ENCODE assay signal across 13 mouse cellular contexts in genomic region chr11:108271305-108271704, GRCm38 (mm10).
DNase-seq lines count a peak whose midpoint lies in the region; ATAC-seq and TF ChIP-seq lines count a peak whose summit lies in the region.
"Had no signal": no experiment of that assay in that cellular context is flagged by ENCODE, and none has a peak within 500 bp of the region (broad histone marks: within the 10 kb centered on the region; RNA-seq: fewer than 3 reads in every experiment).

No protein-coding gene starts in this region.

- peaks cover 7% of the 10 kb centered on the region for H3K4me1 ChIP-seq in intestine, postnatal 0 days (replicated peaks; ENCODE audit: control insufficient read depth, insufficient read depth, low read length)
- H3K4me1 ChIP-seq in lung, postnatal 0 days (ENCODE audit: insufficient read depth, low read depth, low read length) = no peaks in the 10 kb centered on the region
- H3K4me1 ChIP-seq in forebrain, embryonic 12.5 days = peaks cover 37% of the 10 kb centered on the region

- TF ChIP-seq EP300 in lung, postnatal 0 days (IDR thresholded peaks at IDR 0.05) = no peak

- no peak overlapping the region for H3K4me2 ChIP-seq in intestine, postnatal 0 days (replicated peaks; ENCODE audit: low read depth)
- no peak overlapping the region for H3K4me2 ChIP-seq in lung, postnatal 0 days (replicated peaks; ENCODE audit: low read depth, low read length)
- no peak overlapping the region for H3K4me2 ChIP-seq in forebrain, embryonic 12.5 days
- H3K4me2 ChIP-seq: heart, embryonic 11.5 days; neural tube, embryonic 13.5 days had no signal

- peak; percentile 28 for DNase-seq in kidney, adult 11 months
- no peak for DNase-seq in kidney, adult 18-20 months
- peak; percentile 74 for DNase-seq in lung, postnatal 0 days (ENCODE audit: low spot score)
- DNase-seq in thymus, postnatal 36 days = peak; percentile 53 to 70
- DNase-seq in cerebellum, postnatal 4 days (ENCODE audit: low spot score in 2 of 2) = no peak
- no peak for DNase-seq in layer of hippocampus, adult 18-20 months (ENCODE audit: low spot score in 2 of 2)
- DNase-seq: adrenal gland, postnatal 14 days; cerebellum, postnatal 14 days; liver, postnatal 0 days had no signal

- H3K9ac ChIP-seq in intestine, postnatal 0 days (ENCODE audit: low read depth, low read length) = no peak overlapping the region
- no peak overlapping the region for H3K9ac ChIP-seq in lung, postnatal 0 days (replicated peaks; ENCODE audit: low read depth)
- no peak overlapping the region for H3K9ac ChIP-seq in forebrain, embryonic 12.5 days
- H3K9ac ChIP-seq: liver, postnatal 0 days; neural tube, embryonic 13.5 days had no signal

- H3K36me3 ChIP-seq in intestine, postnatal 0 days (ENCODE audit: control insufficient read depth, insufficient read depth) = no peaks in the 10 kb centered on the region
- H3K36me3 ChIP-seq in lung, postnatal 0 days (ENCODE audit: insufficient read depth, low read length) = no peaks in the 10 kb centered on the region
- no peaks in the 10 kb centered on the region for H3K36me3 ChIP-seq in forebrain, embryonic 12.5 days (replicated peaks)
- H3K36me3 ChIP-seq: neural tube, embryonic 13.5 days had no signal

- H3K27ac ChIP-seq in intestine, postnatal 0 days (ENCODE audit: low read depth, low read length) = peak overlapping the region; percentile 15; the same call in 1 of the 2 replicates
- H3K27ac ChIP-seq in lung, postnatal 0 days (ENCODE audit: low read length) = no peak overlapping the region
- H3K27ac ChIP-seq in forebrain, embryonic 12.5 days = no peak overlapping the region
- H3K27ac ChIP-seq: neural tube, embryonic 13.5 days had no signal

- no peak overlapping the region for H3K4me3 ChIP-seq in intestine, postnatal 0 days (ENCODE audit: low read depth, low read length)
- H3K4me3 ChIP-seq in lung, postnatal 0 days (ENCODE audit: low read depth, low read length) = no peak overlapping the region
- no peak overlapping the region for H3K4me3 ChIP-seq in forebrain, embryonic 12.5 days (replicated peaks)
- H3K4me3 ChIP-seq: neural tube, embryonic 13.5 days had no signal

- 35% methylated on average over 8 of the region's 8 CpGs for WGBS in intestine, postnatal 0 days
- WGBS in lung, postnatal 0 days = 39% methylated on average over 8 of the region's 8 CpGs
- 52% methylated on average over 8 of the region's 8 CpGs for WGBS in forebrain, embryonic 12.5 days

- ATAC-seq in intestine, postnatal 0 days = peak; percentile 44
- ATAC-seq in lung, postnatal 0 days = peak; percentile 83
- ATAC-seq in forebrain, embryonic 12.5 days (ENCODE audit: low FRiP score) = no peak
- ATAC-seq: liver, postnatal 0 days had no signal

- TF ChIP-seq CTCF in intestine, postnatal 0 days (IDR thresholded peaks at IDR 0.05; ENCODE audit: low read depth) = no peak
- TF ChIP-seq CTCF in lung, postnatal 0 days (IDR thresholded peaks at IDR 0.05) = no peak

- H3K9me3 ChIP-seq in intestine, postnatal 0 days (ENCODE audit: control insufficient read depth) = no peaks in the 10 kb centered on the region
- no peaks in the 10 kb centered on the region for H3K9me3 ChIP-seq in lung, postnatal 0 days (ENCODE audit: low read length)
- H3K9me3 ChIP-seq in forebrain, embryonic 12.5 days = no peaks in the 10 kb centered on the region
- H3K9me3 ChIP-seq: neural tube, embryonic 13.5 days had no signal

- H3K27me3 ChIP-seq in intestine, postnatal 0 days (replicated peaks; ENCODE audit: control insufficient read depth, insufficient read depth, low read length) = no peaks in the 10 kb centered on the region
- H3K27me3 ChIP-seq in lung, postnatal 0 days (replicated peaks; ENCODE audit: insufficient read depth, low read length) = no peaks in the 10 kb centered on the region
- peaks cover 24% of the 10 kb centered on the region for H3K27me3 ChIP-seq in forebrain, embryonic 12.5 days
- H3K27me3 ChIP-seq: neural tube, embryonic 13.5 days had no signal

Comparison
In these comparisons a context has a peak if more than half of its experiments do, and no peak if none do; other contexts are left out.
1. DNase-seq: peak in kidney, adult 11 months (single experiment), lung, postnatal 0 days (single experiment) and thymus, postnatal 36 days (2 of 2); none in kidney, adult 18-20 months (single experiment), cerebellum, postnatal 4 days (0 of 2) and layer of hippocampus, adult 18-20 months (0 of 2).